Mouse (Mus musculus): Measurements from ENCODE around the gene Ssu72. TPM values are rescaled to one million over a fixed set of nuclear protein-coding genes. Genes with fewer than 3 reads are reported as not detected.

Gene Ssu72
- polyA plus RNA-seq (2014; fragmentation: Illumina TruSeq; extraction: RNeasy Lipid Tissue Mini Kit (QIAGEN cat#74804); ENCODE audit: low read depth, low replicate concordance) = 74.9 TPM

GRCm38 (mm10) chr4:155704721-155705591 is at the start of gene Ssu72:
Gene Ssu72 (plus strand): TSS chr4:155704800.

GRCm38 (mm10) chr4:155668689-155669597 is 35.7 kb upstream of the Ssu72 start, which contains the start of gene Mib2:
Gene Mib2 (minus strand): TSS chr4:155669198.

DNA sequence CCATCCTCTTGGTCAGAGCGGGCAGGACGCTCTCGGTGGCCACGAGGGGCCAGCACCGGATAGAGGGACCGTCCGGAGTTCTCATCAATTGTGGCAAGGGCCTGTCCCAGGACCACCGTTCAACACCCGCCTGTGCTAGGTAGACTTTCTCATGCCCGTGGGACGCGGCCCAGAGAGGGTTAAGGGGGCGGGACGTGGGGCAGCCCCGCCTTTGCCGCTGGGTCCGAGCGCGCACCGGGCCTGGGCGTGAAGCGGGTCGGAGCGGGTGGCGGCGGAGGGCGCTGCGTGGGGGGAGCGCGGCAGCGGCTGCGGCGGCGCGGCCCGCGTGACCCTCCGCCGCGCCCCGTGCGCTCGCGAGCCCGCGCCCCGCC is 10.5 kb upstream of the Ssu72 start, which contains the start of gene Fndc10:
Gene Fndc10 (plus strand): TSS at position 232 of the 371 bp plus-strand sequence.

DNA sequence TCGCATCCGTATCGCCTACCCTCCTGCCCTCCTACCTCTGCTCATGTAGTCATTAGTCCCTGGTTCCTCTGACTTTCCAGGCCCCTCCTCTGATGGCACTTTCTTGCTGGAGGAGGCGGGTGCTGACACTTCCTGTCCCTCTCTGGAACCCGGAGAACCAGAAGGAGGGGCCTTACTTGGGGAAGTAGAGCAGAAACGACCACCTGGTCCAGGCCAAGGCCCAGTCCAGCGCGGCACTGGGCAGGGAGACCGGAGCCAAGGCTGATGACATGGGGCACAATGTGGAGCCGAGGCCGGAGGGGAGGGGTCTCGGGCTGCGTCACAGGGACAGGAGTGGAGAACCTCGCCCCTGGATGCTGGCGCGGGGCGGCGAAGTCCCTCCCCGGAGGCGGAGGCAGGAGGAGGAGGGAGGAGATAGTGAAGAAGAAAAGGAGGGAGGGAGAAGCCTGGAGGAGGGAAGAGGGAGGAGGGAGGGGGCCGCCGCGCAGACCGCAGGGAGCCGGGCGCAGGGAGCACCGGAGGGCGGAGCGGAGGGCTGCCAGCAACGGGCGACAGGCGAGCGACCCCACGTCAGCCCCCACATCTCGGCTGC is 29.8 kb downstream of the Ssu72 start, which contains the start of gene Tmem240:
Gene Tmem240 (plus strand): TSS at position 451 of the 592 bp plus-strand sequence.

DNA sequence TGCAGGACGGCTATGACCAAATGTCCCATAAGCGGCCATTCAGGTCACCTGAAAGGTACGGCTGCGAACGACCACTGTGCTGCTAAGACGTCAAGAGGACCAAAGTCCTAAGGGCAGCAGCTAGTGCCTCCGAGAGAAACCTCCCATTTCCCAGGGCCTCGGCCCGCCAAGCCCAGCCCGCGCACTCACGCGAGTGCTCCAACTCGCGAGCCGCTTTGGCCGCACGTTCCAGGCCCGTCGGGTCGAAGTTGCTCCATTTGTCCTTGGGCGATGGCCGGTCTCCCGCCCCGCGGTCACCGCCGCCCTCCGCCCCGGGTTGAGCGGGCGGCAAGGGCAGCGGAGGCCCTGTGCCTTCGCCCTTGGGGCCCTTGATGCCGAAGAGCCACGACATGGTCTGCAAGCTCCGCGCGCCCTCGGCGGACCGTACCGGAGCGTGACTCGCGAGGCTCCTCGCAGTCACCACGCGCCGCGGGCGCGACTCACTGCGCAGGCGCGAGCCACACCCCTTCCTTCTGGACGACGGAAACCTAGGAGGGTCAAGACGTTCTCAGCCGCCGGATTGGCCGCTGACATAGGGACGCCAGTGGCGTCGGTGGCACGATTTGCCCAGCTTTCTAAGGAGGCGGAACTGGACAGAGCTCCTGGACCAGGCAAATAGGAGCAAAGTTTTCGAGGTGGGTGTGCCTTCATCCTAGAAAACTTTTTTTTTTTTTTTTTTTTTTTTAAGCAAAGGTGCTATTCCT is 56.2 kb downstream of the Ssu72 start, which contains the start of gene Atad3a:
Gene Atad3a (minus strand): TSS at position 481 of the 743 bp plus-strand sequence.

GRCm38 (mm10) chr4:155774280-155774754 is 69.7 kb downstream of the Ssu72 start, which contains the start of gene Vwa1:
Gene Vwa1 (minus strand): TSS chr4:155774698.

Other genes with a start within 250 kb of the Ssu72 start
- gene Tmem52, start 235.7 kb upstream of the Ssu72 start, polyA plus RNA-seq (2014; fragmentation: Illumina TruSeq; extraction: RNeasy Lipid Tissue Mini Kit (QIAGEN cat#74804); ENCODE audit: low read depth, low replicate concordance) = not detected
- 121 TPM for gene Gnb1, start 213.4 kb upstream of the Ssu72 start, polyA plus RNA-seq (2014; fragmentation: Illumina TruSeq; extraction: RNeasy Lipid Tissue Mini Kit (QIAGEN cat#74804); ENCODE audit: low read depth, low replicate concordance)
- gene Nadk, start 142.4 kb upstream of the Ssu72 start, polyA plus RNA-seq (2014; fragmentation: Illumina TruSeq; extraction: RNeasy Lipid Tissue Mini Kit (QIAGEN cat#74804); ENCODE audit: low read depth, low replicate concordance) = 49.5 TPM
- 9.5 TPM for gene Slc35e2, start 103.4 kb upstream of the Ssu72 start, polyA plus RNA-seq (2014; fragmentation: Illumina TruSeq; extraction: RNeasy Lipid Tissue Mini Kit (QIAGEN cat#74804); ENCODE audit: low read depth, low replicate concordance)
- gene Cdk11b, start 79.9 kb upstream of the Ssu72 start, polyA plus RNA-seq (2014; fragmentation: Illumina TruSeq; extraction: RNeasy Lipid Tissue Mini Kit (QIAGEN cat#74804); ENCODE audit: low read depth, low replicate concordance) = 57.7 TPM
- gene Gm10563, start 59.4 kb upstream of the Ssu72 start, polyA plus RNA-seq (2014; fragmentation: Illumina TruSeq; extraction: RNeasy Lipid Tissue Mini Kit (QIAGEN cat#74804); ENCODE audit: low read depth, low replicate concordance) = not detected
- 0.61 TPM for gene Mmp23, start 51.4 kb upstream of the Ssu72 start, polyA plus RNA-seq (2014; fragmentation: Illumina TruSeq; extraction: RNeasy Lipid Tissue Mini Kit (QIAGEN cat#74804); ENCODE audit: low read depth, low replicate concordance)
- 0.73 TPM for gene Mib2, start 35.6 kb upstream of the Ssu72 start, polyA plus RNA-seq (2014; fragmentation: Illumina TruSeq; extraction: RNeasy Lipid Tissue Mini Kit (QIAGEN cat#74804); ENCODE audit: low read depth, low replicate concordance)
- gene Fndc10, start 10.5 kb upstream of the Ssu72 start, polyA plus RNA-seq (2014; fragmentation: Illumina TruSeq; extraction: RNeasy Lipid Tissue Mini Kit (QIAGEN cat#74804); ENCODE audit: low read depth, low replicate concordance) = not detected
- gene Tmem240, start 30.0 kb downstream of the Ssu72 start, polyA plus RNA-seq (2014; fragmentation: Illumina TruSeq; extraction: RNeasy Lipid Tissue Mini Kit (QIAGEN cat#74804); ENCODE audit: low read depth, low replicate concordance) = not detected
- gene Atad3a, start 56.3 kb downstream of the Ssu72 start, polyA plus RNA-seq (2014; fragmentation: Illumina TruSeq; extraction: RNeasy Lipid Tissue Mini Kit (QIAGEN cat#74804); ENCODE audit: low read depth, low replicate concordance) = 5.9 TPM
- 3.3 TPM for gene Vwa1, start 69.9 kb downstream of the Ssu72 start, polyA plus RNA-seq (2014; fragmentation: Illumina TruSeq; extraction: RNeasy Lipid Tissue Mini Kit (QIAGEN cat#74804); ENCODE audit: low read depth, low replicate concordance)
- 2.2 TPM for gene Tmem88b, start 81.1 kb downstream of the Ssu72 start, polyA plus RNA-seq (2014; fragmentation: Illumina TruSeq; extraction: RNeasy Lipid Tissue Mini Kit (QIAGEN cat#74804); ENCODE audit: low read depth, low replicate concordance)
- not detected for gene Ankrd65, start 85.6 kb downstream of the Ssu72 start, polyA plus RNA-seq (2014; fragmentation: Illumina TruSeq; extraction: RNeasy Lipid Tissue Mini Kit (QIAGEN cat#74804); ENCODE audit: low read depth, low replicate concordance)
- 87.6 TPM for gene Mrpl20, start 98.1 kb downstream of the Ssu72 start, polyA plus RNA-seq (2014; fragmentation: Illumina TruSeq; extraction: RNeasy Lipid Tissue Mini Kit (QIAGEN cat#74804); ENCODE audit: low read depth, low replicate concordance)
- gene Ccnl2, start 107.7 kb downstream of the Ssu72 start, polyA plus RNA-seq (2014; fragmentation: Illumina TruSeq; extraction: RNeasy Lipid Tissue Mini Kit (QIAGEN cat#74804); ENCODE audit: low read depth, low replicate concordance) = 37.9 TPM
- gene Aurkaip1, start 126.5 kb downstream of the Ssu72 start, polyA plus RNA-seq (2014; fragmentation: Illumina TruSeq; extraction: RNeasy Lipid Tissue Mini Kit (QIAGEN cat#74804); ENCODE audit: low read depth, low replicate concordance) = 6.3 TPM
- gene Mxra8, start 134.9 kb downstream of the Ssu72 start, polyA plus RNA-seq (2014; fragmentation: Illumina TruSeq; extraction: RNeasy Lipid Tissue Mini Kit (QIAGEN cat#74804); ENCODE audit: low read depth, low replicate concordance) = 43.1 TPM
- gene Dvl1, start 142.6 kb downstream of the Ssu72 start, polyA plus RNA-seq (2014; fragmentation: Illumina TruSeq; extraction: RNeasy Lipid Tissue Mini Kit (QIAGEN cat#74804); ENCODE audit: low read depth, low replicate concordance) = 3.0 TPM
- not detected for gene Tas1r3, start 158.6 kb downstream of the Ssu72 start, polyA plus RNA-seq (2014; fragmentation: Illumina TruSeq; extraction: RNeasy Lipid Tissue Mini Kit (QIAGEN cat#74804); ENCODE audit: low read depth, low replicate concordance)
- gene Cptp, start 164.6 kb downstream of the Ssu72 start, polyA plus RNA-seq (2014; fragmentation: Illumina TruSeq; extraction: RNeasy Lipid Tissue Mini Kit (QIAGEN cat#74804); ENCODE audit: low read depth, low replicate concordance) = 6.4 TPM
- gene Ints11, start 164.7 kb downstream of the Ssu72 start, polyA plus RNA-seq (2014; fragmentation: Illumina TruSeq; extraction: RNeasy Lipid Tissue Mini Kit (QIAGEN cat#74804); ENCODE audit: low read depth, low replicate concordance) = 1.9 TPM
- 1.4 TPM for gene Pusl1, start 187.0 kb downstream of the Ssu72 start, polyA plus RNA-seq (2014; fragmentation: Illumina TruSeq; extraction: RNeasy Lipid Tissue Mini Kit (QIAGEN cat#74804); ENCODE audit: low read depth, low replicate concordance)
- gene Acap3, start 187.0 kb downstream of the Ssu72 start, polyA plus RNA-seq (2014; fragmentation: Illumina TruSeq; extraction: RNeasy Lipid Tissue Mini Kit (QIAGEN cat#74804); ENCODE audit: low read depth, low replicate concordance) = 0.97 TPM
- gene Ube2j2, start 239.0 kb downstream of the Ssu72 start, polyA plus RNA-seq (2014; fragmentation: Illumina TruSeq; extraction: RNeasy Lipid Tissue Mini Kit (QIAGEN cat#74804); ENCODE audit: low read depth, low replicate concordance) = 50.5 TPM